Mouse (Mus musculus) 3T3-L1 (cell line): ENCODE results near the gene Ankrd28.

ENCODE experiments used
- DNase-seq: peaks from one replicate; pipeline ENCODE4 v3.0.0-alpha.2; 2015; ENCODE audit warnings: low read depth, low spot score

The Ankrd28 gene

GRCm38 (mm10) chr14:31651206-31651605, 179.2 kb downstream of the Ankrd28 start:
- DNase-seq: no peak

- no peak for DNase-seq
These were observed 180.1 kb downstream of the Ankrd28 start for GRCm38 (mm10) chr14:31650347-31650746.
